Mouse (Mus musculus) heart, postnatal 0 days (tissue): ENCODE results near the gene Adam10. TPM values are rescaled to one million over a fixed set of nuclear protein-coding genes. Genes with fewer than 3 reads are reported as not detected.

ENCODE experiments used
- ATAC-seq: fragments of 200-750 bp; cut with Nextera tagmentation; 2 replicates; pipeline ENCODE4 v1.8.0; 2017; ENCODE audit warnings: low read depth, moderate number of reproducible peaks, moderate library complexity; ENCODE audit not compliant: insufficient read depth
- DNase-seq: peaks from one replicate; pipeline ENCODE4 v3.0.0-alpha.2; 2016; ENCODE audit warnings: low spot score
- H3K27ac ChIP-seq: fragments of 300-500 bp; sonication (generic); 2 replicates; pipeline ENCODE4 v1.5.1; 2014; ENCODE audit warnings: low read depth, mild to moderate bottlenecking
- H3K27me3 ChIP-seq: fragments of 300-500 bp; sonication (generic); 2 replicates; pipeline ENCODE4 v1.6.1; 2014; ENCODE audit warnings: low read length, mixed read lengths; ENCODE audit not compliant: control insufficient read depth, insufficient read depth
- H3K36me3 ChIP-seq: fragments of 300-500 bp; sonication (generic); replicated peaks from 2 replicates; pipeline ENCODE4 v1.6.1; 2014; ENCODE audit warnings: low read length, mixed read lengths; ENCODE audit not compliant: control insufficient read depth, insufficient read depth
- H3K4me1 ChIP-seq: fragments of 300-500 bp; sonication (generic); 2 replicates; pipeline ENCODE4 v1.6.1; 2014; ENCODE audit warnings: antibody characterized with exemption; ENCODE audit not compliant: control insufficient read depth, insufficient read depth
- H3K4me2 ChIP-seq: fragments of 300-500 bp; sonication (generic); 2 replicates; pipeline ENCODE4 v1.6.1; 2014; ENCODE audit warnings: low read depth, mild to moderate bottlenecking, low read length, moderate library complexity
- H3K4me3 ChIP-seq: fragments of 300-500 bp; sonication (generic); 2 replicates; pipeline ENCODE4 v1.5.1; 2014; ENCODE audit warnings: low read depth, low read length
- H3K9ac ChIP-seq: fragments of 300-500 bp; sonication (generic); replicated peaks from 2 replicates; pipeline ENCODE4 v1.6.1; 2014; ENCODE audit warnings: low read depth, low read length, mixed read lengths
- H3K9me3 ChIP-seq: fragments of 300-500 bp; sonication (generic); replicated peaks from 2 replicates; pipeline ENCODE4 v1.6.1; 2016; ENCODE audit warnings: low read length; ENCODE audit not compliant: control insufficient read depth
- CTCF ChIP-seq: IDR thresholded peaks from 2 replicates; pipeline ENCODE4 v1.5.1; 2016; ENCODE audit warnings: antibody characterized with exemption, control low read depth, low read depth
- EP300 ChIP-seq: IDR thresholded peaks from 2 replicates; pipeline ENCODE4 v1.6.1; 2016; ENCODE audit warnings: antibody characterized with exemption, low read depth
- WGBS: fragments of 180-500 bp; shearing (Covaris S2); extraction: QIAGEN DNeasy Blood & Tissue Kit; methylation state at CpG from one replicate; pipeline ENCODE4 v1.1.7; 2014; 5-methylcytosine and 5-hydroxymethylcytosine counted together
- polyA plus RNA-seq: library from polyadenylated mRNA; unstranded; fragments of >200 nt; fragmentation: Nextera tagmentation; extraction: Ambion mirVana; gene quantifications from 2 replicates; pipeline ENCODE4 v1.2.1, GENCODE M21; 2015
- total RNA-seq: library from RNA; depleted of rRNA; stranded (reverse); fragments of >200 nt; gene quantifications from 2 replicates; pipeline ENCODE4 v1.2.3, GENCODE M21; 2014; ENCODE audit warnings: low replicate concordance

Adam10 gene
- total and polyA plus RNA-seq, 2 experiments from 2014 or later: 15.0 to 39.9 TPM

DNA sequence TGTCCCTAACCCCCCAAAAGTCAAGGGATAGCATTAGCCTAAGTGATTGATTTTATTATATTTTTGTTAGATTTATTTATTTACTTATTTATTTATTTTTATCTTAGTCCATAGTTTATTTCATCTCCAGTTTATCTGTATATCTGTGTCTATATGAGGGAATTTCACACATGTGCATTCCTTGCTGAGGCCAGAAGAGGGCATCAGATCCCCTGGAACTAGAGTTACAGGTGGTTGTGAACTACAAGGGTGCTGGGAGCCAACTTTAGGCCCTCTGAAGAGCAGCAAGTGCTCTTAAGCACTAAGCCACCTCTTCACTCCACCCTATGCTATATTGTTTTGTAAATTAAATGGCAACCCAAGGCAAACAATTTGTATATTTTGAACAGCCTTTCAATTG, 10.7 kb upstream of the Adam10 start:
- Histone ChIP-seq H3K9me3 (0 out of 2 replicates have a peak, but pooled peaks cover 4% of the 10 kb centered on the region), H3K27me3 (no peaks in the 10 kb centered on the region), H3K4me3 (no peak overlapping the region), H3K4me2 (no peak overlapping the region), H3K4me1 (no peaks in the 10 kb centered on the region; the same call in 1 of the 2 replicates), H3K36me3 (no peaks in the 10 kb centered on the region), H3K27ac (no peak overlapping the region), H3K9ac (no peak overlapping the region)
- DNase-seq: no peak
- TF ChIP-seq CTCF (peak; percentile 24), EP300 (no peak)
- no peak for ATAC-seq

DNA sequence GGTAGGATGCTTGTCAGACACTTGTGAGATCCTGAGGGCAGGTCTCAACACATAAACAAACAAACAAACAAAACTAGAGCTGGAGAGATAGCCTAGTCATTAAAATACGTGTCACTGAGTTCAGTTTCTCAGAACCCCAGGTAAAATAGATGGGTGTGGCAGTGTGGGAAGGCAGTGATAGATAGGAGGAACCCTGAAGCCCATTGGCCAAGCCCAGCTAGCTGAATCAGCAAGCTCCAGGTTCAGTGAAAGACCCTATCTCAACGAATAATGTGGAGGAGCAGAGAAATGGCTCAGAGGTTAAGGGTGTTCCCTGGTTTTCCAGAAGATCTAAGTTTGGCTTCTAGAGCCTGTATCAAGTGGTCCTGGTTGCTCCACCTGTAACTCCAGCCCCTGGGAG, 9.6 kb upstream of the Adam10 start:
- Histone ChIP-seq H3K27me3 (no peaks in the 10 kb centered on the region), H3K4me2 (no peak overlapping the region), H3K4me1 (no peaks in the 10 kb centered on the region; the same call in 1 of the 2 replicates), H3K36me3 (no peaks in the 10 kb centered on the region), H3K9ac (no peak overlapping the region), H3K9me3 (0 out of 2 replicates have a peak, but pooled peaks cover 4% of the 10 kb centered on the region), H3K4me3 (no peak overlapping the region), H3K27ac (no peak overlapping the region)
- no peak for TF ChIP-seq CTCF
- no peak for TF ChIP-seq EP300
- 44% methylated on average over 2 of the region's 2 CpGs for WGBS
- ATAC-seq (no peak), DNase-seq (no peak)

DNA sequence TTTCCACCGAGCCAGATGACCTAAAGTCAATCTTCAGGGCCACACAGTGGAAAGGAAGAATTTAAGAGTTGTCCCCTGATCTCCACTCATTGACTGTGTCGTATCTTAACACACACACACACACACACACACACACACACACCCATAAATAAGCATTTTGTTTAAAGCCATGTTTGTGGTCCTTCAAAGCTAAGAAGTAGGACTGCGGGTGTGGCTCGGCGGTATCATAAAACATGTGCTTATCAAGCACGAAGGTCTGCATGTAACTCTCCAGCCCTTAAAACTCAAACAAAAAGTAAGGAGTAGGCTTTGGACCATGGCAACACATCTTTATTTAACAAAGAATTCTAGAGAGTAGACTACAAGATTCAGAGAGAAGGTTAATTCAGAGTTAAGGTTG, 8.4 kb upstream of the Adam10 start:
- H3K27me3 ChIP-seq: no peaks in the 10 kb centered on the region
- no peaks in the 10 kb centered on the region for H3K36me3 ChIP-seq
- DNase-seq (no peak), ATAC-seq (no peak)
- H3K4me1 ChIP-seq: no peaks in the 10 kb centered on the region; the same call in 1 of the 2 replicates
- 79% methylated on average over 6 of the region's 6 CpGs for WGBS
- H3K9ac ChIP-seq: no peak overlapping the region
- H3K4me2 ChIP-seq: no peak overlapping the region
- no peak overlapping the region for H3K27ac ChIP-seq
- no peak overlapping the region for H3K4me3 ChIP-seq
- 0 out of 2 replicates have a peak, but pooled peaks cover 4% of the 10 kb centered on the region for H3K9me3 ChIP-seq
- TF ChIP-seq CTCF (no peak), EP300 (no peak)

DNA sequence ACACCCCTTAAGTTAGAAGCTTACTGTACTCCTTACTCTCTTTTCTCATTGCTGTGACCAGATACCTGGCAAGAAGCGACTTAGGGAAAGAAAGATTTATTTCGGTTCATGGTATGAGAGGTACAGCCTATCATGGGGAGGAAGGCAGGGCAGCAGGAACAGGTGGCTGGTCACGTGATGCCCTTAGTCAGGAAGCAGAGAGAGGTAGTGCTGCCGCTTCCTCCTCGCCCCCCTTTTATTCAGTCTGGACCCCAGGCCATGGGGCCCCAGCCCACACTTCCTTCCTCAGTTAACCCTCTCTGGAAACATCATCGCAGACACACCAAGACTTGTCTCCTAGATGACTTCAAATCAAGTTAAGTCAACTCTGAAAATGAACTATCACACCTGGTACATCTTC, 7.5 kb upstream of the Adam10 start:
- WGBS: 57% methylated on average over 6 of the region's 6 CpGs
- no peak overlapping the region for H3K27ac ChIP-seq
- DNase-seq: no peak

DNA sequence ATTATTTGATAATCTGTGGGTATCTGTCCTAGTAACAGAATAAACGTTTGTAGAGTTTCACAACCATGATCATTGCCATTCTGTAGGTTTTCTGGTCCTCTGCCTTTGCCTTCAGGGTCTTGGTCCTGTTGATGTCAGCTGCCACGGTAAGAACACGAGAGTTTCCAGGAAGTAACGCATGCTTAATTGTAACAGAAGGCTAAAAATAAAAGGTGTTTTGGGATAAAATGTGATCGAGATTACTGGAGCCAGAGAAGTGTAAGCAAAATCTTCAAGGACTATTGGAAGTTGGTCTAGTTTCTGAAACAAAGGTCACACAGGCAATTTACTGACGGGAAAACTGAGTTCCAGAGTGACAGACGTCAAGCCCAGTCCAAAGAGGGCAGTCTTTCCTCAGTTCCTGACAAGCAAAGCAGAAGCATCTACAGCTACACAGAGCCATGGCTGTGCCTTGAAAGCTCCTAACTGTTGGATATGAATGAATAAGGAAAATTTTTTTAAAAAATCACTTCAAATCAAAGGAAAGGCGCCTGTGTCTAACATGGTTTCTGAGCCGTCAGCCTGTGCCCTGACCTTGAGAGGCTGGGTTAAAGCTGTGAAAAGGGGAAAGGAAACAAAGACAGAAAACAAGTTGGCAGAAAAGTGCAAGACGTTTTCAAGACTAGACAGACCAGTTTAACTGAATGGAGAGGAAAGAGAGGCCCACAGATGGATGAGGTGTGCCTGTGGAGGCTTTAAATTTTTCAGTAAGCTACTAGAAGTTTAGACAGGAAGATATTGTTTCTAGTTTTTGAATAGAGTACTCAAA, 6.8 kb upstream of the Adam10 start:
- Histone ChIP-seq H3K4me3 (no peak overlapping the region), H3K27me3 (no peaks in the 10 kb centered on the region), H3K9ac (no peak overlapping the region), H3K4me2 (peak overlapping the region; percentile 28; the same call in 1 of the 2 replicates), H3K9me3 (0 out of 2 replicates have a peak, but pooled peaks cover 4% of the 10 kb centered on the region), H3K27ac (no peak overlapping the region; the same call in 1 of the 2 replicates), H3K36me3 (no peaks in the 10 kb centered on the region), H3K4me1 (no peaks in the 10 kb centered on the region; the same call in 1 of the 2 replicates)
- ATAC-seq (no peak), DNase-seq (peak; percentile 50)
- peak; percentile 64 for TF ChIP-seq CTCF
- no peak for TF ChIP-seq EP300
- WGBS: 23% methylated on average over 10 of the region's 10 CpGs

More for the DNA sequence above, 7.5 kb upstream of the Adam10 start:
- H3K4me1 ChIP-seq: no peaks in the 10 kb centered on the region; the same call in 1 of the 2 replicates
- no peak overlapping the region for H3K4me3 ChIP-seq
- TF ChIP-seq EP300: no peak
- H3K27me3 ChIP-seq: no peaks in the 10 kb centered on the region
- H3K9ac ChIP-seq: no peak overlapping the region
- no peak for ATAC-seq
- H3K4me2 ChIP-seq: no peak overlapping the region; the same call in 1 of the 2 replicates
- H3K36me3 ChIP-seq: no peaks in the 10 kb centered on the region
- H3K9me3 ChIP-seq: 0 out of 2 replicates have a peak, but pooled peaks cover 4% of the 10 kb centered on the region
